Mouse (Mus musculus) heart, adult 9 months (tissue): ENCODE data around the gene Zbtb12.
A peak's percentile ranks its signal among the peaks of the same experiment; 100 is the strongest.

Experiments
- DNase-seq, 2 experiments: peaks; one replicate each; pipeline ENCODE4 v3.0.0; 2022; ENCODE audit warnings: low spot score in 2 of 2

Zbtb12 gene

GRCm38 (mm10) chr17:34865981-34866380 is 13.3 kb upstream of the Zbtb12 start:
- no peak for DNase-seq

DNA sequence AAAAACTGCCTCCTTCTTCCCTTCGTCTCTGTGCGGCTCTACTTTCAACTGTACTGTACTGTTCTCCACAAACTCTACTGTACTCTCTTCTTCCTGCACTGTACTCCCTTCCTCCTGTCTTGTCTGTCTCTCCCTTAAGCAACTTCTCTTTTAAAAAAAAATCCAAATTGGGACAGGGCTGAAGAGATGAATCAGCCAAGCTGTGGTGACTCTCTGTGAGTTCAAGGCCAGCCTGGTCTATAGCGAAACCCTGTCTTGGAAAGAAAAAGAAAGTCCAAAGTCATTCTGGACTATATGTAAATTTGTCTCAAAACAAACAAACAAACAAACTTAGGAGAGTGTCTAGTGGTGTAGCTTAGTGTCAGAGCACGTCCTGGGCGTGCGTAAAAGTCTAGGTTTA is 5.0 kb upstream of the Zbtb12 start:
- no peak for DNase-seq

GRCm38 (mm10) chr17:34881166-34881565 is 1.9 kb downstream of the Zbtb12 start:
- DNase-seq = no peak

DNA sequence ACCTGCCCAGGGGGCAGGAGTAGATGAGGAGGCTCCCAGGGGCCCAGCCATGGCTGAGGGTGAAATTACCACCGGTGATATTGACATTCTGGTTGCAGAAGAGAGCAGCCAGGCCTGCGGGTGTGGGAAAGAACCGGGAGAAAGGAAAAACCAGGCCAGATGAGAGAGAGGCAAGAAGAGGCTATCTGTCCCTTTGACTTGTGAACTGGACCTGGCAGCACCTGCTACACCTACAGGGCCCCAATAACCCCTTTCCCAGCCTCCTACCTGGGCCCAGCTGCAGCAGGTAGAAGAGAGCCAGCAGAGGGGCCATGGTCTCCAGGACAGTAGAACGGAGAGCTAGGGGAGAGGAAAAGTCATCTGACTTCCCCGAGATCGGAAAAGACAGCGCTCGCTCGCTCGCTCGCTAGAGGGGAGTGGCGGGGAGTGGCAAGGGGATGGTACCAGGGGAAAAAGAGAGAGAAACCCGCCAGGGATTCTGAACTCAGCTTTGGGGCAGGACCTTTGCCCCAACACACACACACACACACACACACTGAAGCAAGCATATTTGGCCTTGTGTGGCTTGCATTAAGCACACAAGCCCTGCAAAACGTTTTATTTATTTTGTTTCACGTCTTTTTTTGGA is 2.5 kb downstream of the Zbtb12 start, which contains the start of gene Gm20547:
Gene Gm20547, minus strand, starts transcription at position 360 of the 628 bp plus-strand sequence.
- no peak for DNase-seq

DNA sequence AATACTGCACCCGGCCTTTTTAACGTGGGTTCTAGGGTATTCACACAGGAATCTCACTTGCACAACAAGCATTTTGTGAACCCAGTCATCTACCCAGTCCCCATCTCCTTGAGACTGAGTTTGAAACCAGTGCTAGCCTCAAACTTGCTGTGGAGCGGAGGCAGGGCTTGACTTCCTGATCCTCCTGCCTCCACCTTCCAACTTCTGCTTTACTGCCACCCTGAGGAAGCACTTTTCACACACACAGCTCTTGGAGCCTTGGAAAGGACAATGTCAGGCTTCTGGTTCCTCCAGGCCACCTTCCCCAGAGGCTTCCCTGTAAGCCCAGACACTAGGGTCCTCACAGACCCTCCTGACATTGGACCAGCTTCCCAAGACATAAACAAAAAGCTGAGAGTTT is 4.0 kb downstream of the Zbtb12 start:
- no peak for DNase-seq

GRCm38 (mm10) chr17:34884704-34885103 is 5.4 kb downstream of the Zbtb12 start:
- DNase-seq = no peak

DNA sequence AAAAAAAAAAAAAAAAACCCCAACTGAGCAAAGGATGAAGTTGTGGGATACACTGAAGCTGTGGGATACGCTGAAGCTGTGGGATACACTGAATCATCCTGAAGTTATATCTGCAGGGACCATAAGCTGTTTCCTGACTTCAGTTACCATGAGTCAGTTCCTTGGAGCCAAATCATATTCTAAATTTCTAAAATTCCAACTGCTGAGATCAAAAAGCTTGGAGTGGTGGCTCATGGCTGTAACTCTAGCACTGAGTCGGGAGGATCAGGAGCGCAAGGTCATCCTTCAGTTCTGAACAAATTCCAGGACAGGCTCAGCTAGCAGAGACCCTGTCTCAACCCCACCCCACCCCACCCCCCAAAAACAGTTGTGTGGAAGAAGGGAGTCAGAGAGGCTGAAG is 6.3 kb downstream of the Zbtb12 start:
- no peak for DNase-seq

DNA sequence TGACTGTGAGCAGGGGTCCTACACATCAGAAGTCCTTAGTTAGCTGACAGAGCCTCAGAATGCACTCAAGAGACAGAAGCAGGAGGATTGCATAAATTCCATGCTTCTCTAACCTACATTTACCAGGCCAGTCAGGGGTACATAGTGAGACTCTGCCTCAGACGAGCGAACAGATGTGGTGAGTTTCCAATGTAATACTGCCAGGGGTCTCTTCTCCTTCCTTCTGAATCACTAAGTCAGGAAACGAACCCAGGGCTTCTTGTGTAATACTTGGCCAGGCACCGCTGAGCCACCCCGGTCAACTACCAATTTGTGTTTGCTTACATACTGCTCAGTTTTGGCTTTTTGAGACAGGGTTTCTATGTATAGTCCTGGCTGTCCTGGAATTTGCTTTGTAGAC is 8.7 kb downstream of the Zbtb12 start:
- DNase-seq = no peak

- DNase-seq = no peak
Measured at GRCm38 (mm10) chr17:34890074-34890743, 10.9 kb downstream of the Zbtb12 start.

DNA sequence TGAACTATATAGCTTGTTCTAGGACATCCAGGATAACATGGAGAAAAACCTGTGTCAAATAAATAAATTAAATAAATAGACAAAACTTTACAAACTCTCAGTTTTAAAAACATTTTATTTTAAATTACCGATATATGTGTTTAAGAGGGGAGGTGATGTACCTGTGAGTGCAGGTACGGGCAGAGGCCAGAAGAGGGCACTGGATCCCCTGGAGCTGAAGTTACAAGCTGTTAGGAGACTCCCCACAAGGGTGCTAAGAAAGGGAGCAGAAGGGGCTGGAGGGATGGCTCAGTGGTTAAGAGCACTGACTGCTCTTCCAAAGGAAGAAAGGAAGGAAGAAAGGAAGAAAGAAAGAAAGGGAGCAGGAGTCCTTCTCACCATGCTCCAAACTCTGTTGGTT is 12.1 kb downstream of the Zbtb12 start:
- DNase-seq = no peak

DNA sequence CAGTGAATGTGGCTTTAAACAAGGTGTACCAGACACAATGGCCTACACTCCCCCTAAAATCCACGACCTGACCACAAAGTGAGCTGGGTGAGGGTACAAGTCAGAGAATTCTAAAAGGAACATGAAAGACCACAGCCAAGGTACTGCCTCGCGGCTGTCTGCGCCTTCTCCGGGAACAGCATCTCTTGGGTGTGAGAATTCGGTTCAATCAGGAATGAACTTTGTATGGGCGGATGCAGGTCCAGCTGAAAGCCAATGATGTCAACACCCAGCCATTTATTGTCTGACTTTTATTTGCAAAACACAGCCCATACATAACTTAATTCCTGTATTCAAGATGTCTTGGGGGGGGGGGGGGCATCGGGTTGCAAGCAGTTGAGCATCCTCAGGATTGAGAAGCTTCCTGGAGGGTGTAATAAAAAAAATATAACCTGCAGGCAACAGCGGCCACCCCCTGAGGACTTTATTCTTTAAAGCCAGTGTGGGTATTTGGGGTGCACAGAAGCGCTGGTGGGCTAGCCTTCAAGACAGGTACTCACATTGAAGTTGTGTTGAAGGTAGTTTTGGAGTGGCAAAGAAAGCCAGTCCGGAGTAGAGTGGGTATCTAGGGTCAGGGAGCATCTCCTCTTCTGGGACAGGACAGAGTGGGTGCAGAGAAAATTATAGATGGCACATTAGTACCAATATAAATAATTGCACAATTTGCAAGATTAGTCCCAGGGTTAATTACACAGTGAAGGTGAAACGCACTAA is 14.0 kb downstream of the Zbtb12 start:
- no peak for DNase-seq

GRCm38 (mm10) chr17:34894074-34894597 is 14.9 kb downstream of the Zbtb12 start:
- peak; percentile 95 to 96 for DNase-seq

DNA sequence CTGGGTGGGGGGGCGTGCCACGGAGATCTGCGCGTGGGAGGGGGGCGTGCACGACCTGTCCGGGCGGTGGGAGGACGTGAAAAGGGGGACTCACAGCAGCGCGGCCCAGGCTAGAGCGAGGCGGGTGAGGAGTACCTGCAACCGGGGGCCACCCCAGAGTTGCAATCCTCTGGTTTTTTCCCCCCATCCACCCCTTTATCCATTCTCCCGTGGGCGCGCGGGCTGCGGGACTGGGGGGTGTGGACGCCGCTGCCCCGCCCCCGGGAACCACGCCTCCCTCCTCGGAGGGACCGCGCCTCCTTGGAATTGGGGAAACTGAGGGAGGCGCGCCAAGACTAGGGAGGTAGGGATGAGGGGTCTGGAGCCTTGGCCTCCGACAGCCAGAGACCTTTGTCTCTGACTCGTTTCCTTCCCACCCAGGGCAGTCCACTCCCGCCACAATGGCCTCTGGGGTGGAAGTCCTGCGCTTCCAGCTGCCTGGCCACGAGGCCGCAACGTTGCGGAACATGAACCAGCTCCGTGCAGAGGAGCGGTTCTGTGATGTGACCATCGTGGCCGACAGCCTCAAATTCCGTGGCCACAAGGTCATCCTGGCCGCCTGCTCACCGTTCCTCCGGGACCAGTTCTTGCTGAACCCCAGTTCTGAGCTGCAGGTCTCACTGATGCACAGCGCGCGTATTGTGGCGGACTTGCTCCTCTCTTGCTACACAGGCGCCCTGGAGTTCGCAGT is 15.7 kb downstream of the Zbtb12 start:
- peak; percentile 49 to 56 for DNase-seq

GRCm38 (mm10) chr17:34895724-34896123 is 16.4 kb downstream of the Zbtb12 start:
- DNase-seq = no peak

- no peak for DNase-seq
Measured at GRCm38 (mm10) chr17:34896366-34896765, 17.1 kb downstream of the Zbtb12 start.

DNA sequence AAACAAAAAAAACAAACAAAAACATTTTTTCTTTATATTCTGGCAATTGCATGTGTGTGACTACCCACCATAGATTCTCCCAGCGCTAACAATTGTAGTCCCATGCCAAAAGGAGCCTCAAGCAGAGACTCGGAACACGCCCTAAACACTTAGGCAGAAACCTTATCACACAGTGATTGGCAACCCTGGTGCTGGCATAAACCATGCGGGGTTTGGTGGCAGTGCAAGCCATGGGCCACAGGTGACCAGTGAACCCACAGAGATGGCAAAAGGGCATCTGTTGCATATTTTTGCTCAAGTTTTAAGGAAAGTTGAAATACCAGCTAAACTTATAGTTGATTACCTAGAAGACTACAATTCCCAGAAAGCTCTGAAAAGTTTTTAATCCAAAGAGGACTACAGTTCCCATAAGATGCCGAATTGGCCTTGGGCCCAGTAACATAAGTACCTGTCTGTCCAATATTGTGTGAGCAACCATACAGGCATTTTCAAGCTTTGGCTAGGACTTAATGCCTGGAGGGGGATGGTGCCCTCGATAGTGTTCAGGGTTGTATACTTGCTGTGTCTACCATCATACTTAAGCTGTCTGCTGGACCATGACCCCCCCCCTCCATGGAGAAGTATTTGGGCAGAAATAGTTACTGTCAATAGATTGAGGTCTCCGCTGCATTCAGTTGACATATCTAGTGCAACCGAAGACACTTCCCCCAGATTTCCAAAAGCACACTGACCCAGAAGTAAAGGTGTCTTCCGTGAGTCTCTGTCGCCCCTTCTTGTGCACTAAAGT is 18.3 kb downstream of the Zbtb12 start:
- DNase-seq = peak; percentile 35 to 40

GRCm38 (mm10) chr17:34898160-34898586 is 18.9 kb downstream of the Zbtb12 start, which contains the start of the genes C2 and Ehmt2:
TSS of gene C2 (minus strand) at chr17:34898265.
TSS of gene Ehmt2 (plus strand) at chr17:34898469.
- DNase-seq = peak; percentile 85 to 86

DNA sequence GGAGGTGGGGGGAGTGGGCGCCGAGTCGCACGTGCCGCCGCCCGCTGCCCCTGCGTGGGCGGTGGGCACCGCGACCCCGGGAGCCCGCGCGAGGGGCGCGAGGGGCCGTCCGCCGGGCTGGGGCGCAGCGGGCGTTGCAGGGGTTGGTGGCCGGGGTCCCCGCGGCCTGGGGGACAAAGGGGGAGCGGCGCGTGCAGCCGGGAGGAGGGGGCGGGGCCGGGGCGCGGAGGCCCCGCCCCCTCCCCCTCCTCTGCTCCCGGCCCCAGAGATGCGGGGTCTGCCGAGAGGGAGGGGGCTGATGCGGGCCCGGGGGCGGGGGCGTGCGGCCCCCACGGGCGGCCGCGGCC is 19.4 kb downstream of the Zbtb12 start:
- DNase-seq = no peak

DNA sequence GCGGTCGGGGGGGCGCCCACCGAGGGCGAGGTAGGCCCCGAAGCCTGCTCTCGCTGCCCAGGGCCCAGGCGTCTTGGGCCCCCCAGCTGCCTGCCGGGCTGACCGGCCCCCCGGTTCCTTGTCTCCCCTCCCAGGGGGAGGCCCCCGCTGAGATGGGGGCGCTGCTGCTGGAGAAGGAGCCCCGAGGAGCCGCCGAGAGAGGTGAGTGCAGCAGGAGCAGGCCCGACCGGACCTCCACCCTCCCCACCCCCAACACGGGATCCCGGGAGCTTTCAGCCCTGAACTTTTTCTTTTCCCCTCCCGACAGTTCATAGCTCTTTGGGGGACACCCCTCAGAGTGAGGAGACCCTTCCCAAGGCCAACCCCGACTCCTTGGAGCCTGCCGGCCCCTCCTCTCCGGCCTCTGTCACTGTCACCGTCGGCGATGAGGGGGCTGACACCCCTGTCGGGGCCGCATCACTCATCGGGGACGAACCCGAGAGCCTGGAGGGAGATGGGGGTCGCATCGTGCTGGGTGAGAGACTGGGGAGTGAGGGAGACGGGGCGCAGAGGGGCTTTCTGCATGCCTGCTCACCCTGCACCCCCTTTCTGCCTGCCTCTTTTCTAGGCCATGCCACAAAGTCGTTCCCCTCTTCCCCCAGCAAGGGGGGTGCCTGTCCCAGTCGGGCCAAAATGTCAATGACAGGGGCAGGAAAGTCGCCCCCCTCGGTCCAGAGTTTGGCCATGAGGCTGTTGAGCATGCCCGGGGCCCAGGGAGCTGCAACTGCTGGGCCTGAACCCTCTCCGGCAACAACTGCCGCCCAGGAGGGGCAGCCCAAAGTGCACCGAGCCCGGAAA is 20.0 kb downstream of the Zbtb12 start:
- DNase-seq = peak; percentile 43 to 61

DNA sequence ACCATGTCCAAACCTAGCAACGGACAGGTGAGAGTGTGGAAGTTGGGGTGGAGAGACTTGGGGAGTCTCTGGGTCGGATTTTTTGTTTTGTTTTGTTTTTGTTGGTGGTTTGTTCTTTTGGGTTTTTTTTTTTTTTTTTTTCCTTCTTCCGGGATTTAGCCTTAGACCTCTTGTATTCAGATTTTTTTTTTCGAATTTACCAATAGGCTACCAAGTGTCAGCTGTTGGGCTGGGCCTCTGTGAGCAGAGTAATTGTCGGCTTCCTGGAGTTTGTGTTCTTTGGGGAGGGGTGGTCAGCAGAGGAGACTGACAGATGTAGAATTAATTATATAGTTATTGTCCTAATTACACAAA is 20.6 kb downstream of the Zbtb12 start:
- DNase-seq = peak; percentile 29 to 50
